Mouse (Mus musculus) T-helper 1 cell (primary cell): Measurements from ENCODE around the gene Cd70.

Source experiments
- in situ Hi-C: fragments of 300-600 bp; cut with MboI, MseI; formaldehyde crosslinking; loops from one replicate; pipeline ENCODE4 v1.15.1; 2025; ENCODE audit warnings: high pct_unique_total_duplicates

The Cd70 gene

GRCm38 (mm10) chr17:57148994-57149803 lies at the start of gene Cd70:
TSS of gene Cd70 (minus strand) at chr17:57149777.
- in situ Hi-C loops: no loop called here

GRCm38 (mm10) chr17:57198252-57198651 lies 48.7 kb upstream of the Cd70 start:
- in situ Hi-C loops: no loop called here

DNA sequence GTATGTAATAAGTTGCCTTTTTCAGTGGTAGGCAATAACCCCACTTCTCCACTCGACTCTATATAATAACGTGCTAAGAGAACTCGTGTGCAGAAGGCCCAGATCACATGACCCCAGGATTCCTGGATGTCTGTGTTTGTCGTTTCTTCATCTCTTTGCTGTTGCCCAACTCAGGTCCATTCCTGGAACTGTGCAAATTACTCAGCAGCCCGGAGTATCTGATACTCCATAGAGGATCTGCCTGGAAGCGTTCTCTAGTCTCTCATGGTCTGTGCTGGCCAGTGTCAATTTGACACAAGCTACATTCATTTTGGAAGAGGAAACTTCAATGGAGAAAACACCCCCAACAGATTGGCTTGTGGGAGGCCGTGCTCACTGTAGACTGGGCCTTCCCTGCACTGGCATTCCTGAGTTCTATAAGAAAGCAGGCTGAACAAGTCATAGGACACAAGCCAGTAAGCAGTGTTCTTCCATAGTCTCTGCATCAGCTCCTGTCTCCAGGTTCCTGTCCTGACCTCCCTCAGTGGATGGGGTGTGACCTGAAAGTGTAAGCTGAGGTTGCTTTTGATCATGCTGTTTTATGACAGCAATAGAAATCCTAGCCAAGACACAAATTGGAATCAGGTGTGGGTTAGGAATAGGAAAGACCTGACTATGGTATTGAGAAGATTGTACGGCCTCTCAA lies 45.9 kb upstream of the Cd70 start:
- in situ Hi-C loops: no loop called here

GRCm38 (mm10) chr17:57194771-57195170 lies 45.2 kb upstream of the Cd70 start:
- in situ Hi-C loops: no loop called here

- in situ Hi-C loops: no loop called here
Observed at GRCm38 (mm10) chr17:57194041-57194507, 44.5 kb upstream of the Cd70 start, which contains the start of gene Tnfsf14. TSS of gene Tnfsf14 (minus strand) at chr17:57194177.

- in situ Hi-C loops: no loop called here
Observed at GRCm38 (mm10) chr17:57188510-57189192, 39.1 kb upstream of the Cd70 start.

GRCm38 (mm10) chr17:57185641-57186040 lies 36.1 kb upstream of the Cd70 start:
- in situ Hi-C loops: no loop called here

DNA sequence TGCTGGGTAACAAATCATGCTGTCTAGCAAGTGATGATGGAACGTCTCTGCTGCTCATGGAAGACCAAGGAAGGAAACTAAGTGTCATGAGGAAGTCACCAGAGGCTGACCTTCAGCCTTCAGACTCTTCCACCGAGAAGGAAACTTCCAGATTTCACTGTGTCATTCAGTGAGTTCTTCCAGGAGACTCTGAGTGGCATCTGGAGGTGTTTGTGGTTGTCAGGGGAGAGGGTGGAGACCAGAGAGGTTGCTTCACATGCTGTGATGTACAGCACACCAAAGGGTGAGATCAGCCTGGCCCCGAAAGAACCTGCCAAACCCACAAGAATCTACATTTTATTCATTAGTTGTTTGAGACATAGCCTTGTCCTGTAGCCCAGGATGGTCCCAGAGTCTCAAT lies 33.3 kb upstream of the Cd70 start:
- in situ Hi-C loops: no loop called here

DNA sequence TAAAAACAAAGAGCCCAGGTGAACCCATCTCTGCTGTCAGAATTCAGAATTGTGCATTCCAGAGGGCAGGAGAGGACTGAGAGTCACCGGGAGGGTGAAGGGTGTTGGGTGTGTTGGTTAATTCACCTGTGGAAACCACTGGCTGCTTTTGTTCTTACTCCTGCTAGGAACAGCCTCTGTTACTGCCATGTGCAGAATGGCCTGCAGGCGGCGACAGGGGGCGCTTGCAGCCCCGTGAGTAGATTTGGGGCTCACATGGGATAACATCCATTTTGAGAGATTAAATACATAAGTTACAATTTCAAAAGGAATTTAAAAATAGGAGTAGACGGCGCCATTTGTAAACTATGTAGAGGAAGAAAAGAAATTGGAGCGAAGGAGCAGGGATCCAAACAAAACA lies 30.8 kb upstream of the Cd70 start:
- in situ Hi-C loops: no loop called here

- in situ Hi-C loops: no loop called here
Observed at GRCm38 (mm10) chr17:57173351-57173750, 23.8 kb upstream of the Cd70 start.

- in situ Hi-C loops: no loop called here
Observed at GRCm38 (mm10) chr17:57172378-57172777, 22.8 kb upstream of the Cd70 start.

GRCm38 (mm10) chr17:57170616-57171260 lies 21.2 kb upstream of the Cd70 start:
- in situ Hi-C loops: no loop called here

DNA sequence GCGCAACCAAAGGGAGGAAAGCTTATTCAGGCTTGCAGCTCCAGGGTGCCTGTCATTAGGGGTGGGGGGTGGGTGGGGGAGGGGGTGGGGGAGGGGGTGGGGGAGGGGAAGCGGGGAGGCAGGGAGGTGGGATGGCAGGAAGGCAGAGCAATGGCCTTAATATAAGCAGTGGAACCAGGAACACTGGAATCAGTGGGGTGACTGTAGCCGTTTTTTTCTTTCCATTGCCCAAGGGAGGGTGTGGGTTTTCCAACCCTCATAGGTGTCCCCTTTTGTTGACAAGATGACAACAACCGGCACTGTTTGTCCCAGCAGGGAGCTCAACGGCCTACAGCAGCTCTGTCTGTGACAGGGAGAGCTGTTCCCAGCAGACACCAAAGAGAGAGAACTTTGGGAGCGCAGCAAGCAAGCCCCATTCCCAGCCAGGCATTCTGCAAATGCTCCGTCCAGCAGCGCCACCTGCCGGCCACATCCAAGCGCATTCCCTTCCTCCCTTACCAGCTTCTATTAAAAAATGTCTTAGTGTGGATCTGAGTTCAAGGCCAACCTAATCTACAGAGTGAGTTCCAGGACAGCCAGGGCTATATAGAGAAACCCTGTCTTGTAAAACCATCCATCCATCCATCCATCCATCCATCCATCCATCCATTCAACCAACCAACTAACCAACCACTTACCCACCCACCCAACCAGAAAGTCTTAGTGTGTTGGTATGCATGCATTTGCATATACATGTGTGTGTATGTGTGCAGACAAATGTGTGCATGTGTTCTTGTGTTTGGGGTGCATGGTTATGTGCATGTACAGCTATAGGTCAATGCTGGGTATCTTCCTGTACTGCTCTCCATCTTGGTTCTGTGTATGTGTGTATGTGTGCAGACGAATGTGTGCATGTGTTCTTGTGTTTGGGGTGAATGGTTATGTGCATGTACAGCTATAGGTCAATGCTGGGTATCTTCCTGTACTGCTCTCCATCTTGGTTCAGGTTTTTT lies 17.5 kb upstream of the Cd70 start:
- in situ Hi-C loops: loop anchor here (5.0 kb wide), 1 partner anchor 65 kb away; no protein-coding TSS in a partner anchor

- in situ Hi-C loops: no loop called here
Observed at GRCm38 (mm10) chr17:57153787-57154186, 4.2 kb upstream of the Cd70 start.

- in situ Hi-C loops: no loop called here
Observed at GRCm38 (mm10) chr17:57153006-57153405, 3.4 kb upstream of the Cd70 start.

DNA sequence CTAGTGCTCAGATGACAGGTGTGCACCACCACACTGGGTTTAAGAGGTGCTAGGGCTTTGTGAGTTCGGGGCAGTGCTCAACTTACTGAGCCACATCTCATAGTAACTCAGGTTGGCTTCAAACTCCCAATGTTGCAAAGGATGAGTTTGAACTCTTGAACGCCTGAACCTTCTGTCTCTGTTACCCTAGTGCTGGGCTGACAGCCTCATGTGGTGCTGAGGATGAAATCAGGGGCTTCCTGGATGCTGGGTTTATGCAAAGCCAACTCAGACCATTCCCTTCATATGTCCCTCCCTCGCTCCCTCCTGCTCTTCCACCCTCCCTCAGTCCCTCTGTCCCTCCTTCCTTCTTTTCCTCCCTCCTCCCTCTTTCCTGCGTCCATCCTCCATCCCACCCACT lies 1.2 kb downstream of the Cd70 start:
- in situ Hi-C loops: no loop called here

- in situ Hi-C loops: no loop called here
Observed at GRCm38 (mm10) chr17:57145115-57145514, 4.5 kb downstream of the Cd70 start.

GRCm38 (mm10) chr17:57143704-57144103 lies 5.9 kb downstream of the Cd70 start:
- in situ Hi-C loops: no loop called here

- in situ Hi-C loops: no loop called here
Observed at GRCm38 (mm10) chr17:57139708-57140107, 9.9 kb downstream of the Cd70 start.

DNA sequence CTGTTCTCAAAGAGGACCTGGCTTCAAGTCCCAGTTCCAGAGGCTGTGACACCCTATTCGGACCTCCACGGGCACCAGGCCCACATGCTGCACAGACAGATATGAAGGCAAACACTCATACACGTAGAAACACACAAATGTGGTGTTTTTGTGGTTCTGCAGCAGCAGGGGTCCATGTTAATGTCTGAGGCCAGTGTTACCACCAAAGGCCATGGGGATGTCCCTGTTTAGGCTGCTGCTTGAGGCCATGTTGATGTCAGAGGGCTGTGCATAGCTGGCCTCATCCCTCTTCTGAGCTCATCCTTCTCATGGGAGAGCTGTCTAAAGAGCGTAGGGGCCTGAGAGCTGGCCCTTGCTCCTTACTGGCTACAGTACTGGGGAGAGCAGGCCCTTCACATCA lies 10.9 kb downstream of the Cd70 start:
- in situ Hi-C loops: no loop called here

GRCm38 (mm10) chr17:57135635-57136034 lies 13.9 kb downstream of the Cd70 start:
- in situ Hi-C loops: no loop called here
